Mouse (Mus musculus): Measurements from ENCODE around the gene Clic3. TPM values are rescaled to one million over a fixed set of nuclear protein-coding genes. Genes with fewer than 3 reads are reported as not detected.

The Clic3 gene
- polyA plus RNA-seq, 1 experiment from 2014 or later = 3.8 TPM

DNA sequence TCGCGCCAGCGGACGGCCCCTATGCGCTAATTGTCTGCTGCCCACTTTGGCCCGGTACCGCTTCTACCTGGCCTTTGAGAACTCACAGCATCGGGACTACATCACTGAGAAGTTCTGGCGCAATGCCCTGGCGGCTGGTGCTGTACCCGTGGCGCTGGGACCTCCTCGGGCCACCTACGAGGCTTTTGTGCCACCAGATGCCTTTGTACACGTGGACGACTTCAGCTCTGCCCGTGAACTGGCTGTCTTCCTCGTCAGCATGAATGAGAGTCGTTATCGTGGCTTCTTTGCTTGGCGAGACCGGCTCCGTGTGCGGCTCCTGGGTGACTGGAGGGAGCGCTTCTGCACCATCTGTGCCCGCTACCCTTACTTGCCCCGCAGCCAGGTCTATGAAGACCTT is 31.2 kb upstream of the Clic3 start:
- H3K4me1 ChIP-seq (ENCODE audit: control insufficient read depth in 2 of 2, insufficient read depth in 2 of 2, low read length in 2 of 2) = peaks cover 4 to 5% of the 10 kb centered on the region in 2 experiments; a peak in 2 of 4 replicates
- no peak overlapping the region for H3K9ac ChIP-seq (ENCODE audit: low read length)
- peaks cover 51% of the 10 kb centered on the region for H3K27me3 ChIP-seq (ENCODE audit: control insufficient read depth, insufficient read depth, low read length)
- no peaks in the 10 kb centered on the region for H3K9me3 ChIP-seq (ENCODE audit: control insufficient read depth, low read length)
- no peaks in the 10 kb centered on the region for H3K36me3 ChIP-seq (ENCODE audit: control insufficient read depth, insufficient read depth, low read length)
- H3K4me2 ChIP-seq (ENCODE audit: low read length) = no peak overlapping the region
- 35% methylated on average over 27 of the region's 27 CpGs for WGBS
- no peak overlapping the region for H3K4me3 ChIP-seq (ENCODE audit: control insufficient read depth in 1 of 2, insufficient read depth in 1 of 2, low read depth in 1 of 2, low read length in 2 of 2)
- no peak overlapping the region for H3K27ac ChIP-seq (replicated peaks in 1 of 2; ENCODE audit: control insufficient read depth in 1 of 2, insufficient read depth in 1 of 2, low read depth in 2 of 2, low read length in 2 of 2)
- ATAC-seq (ENCODE audit: insufficient number of reproducible peaks, insufficient read depth, low FRiP score, low read depth) = no peak

- no peaks in the 10 kb centered on the region for H3K9me3 ChIP-seq (ENCODE audit: control insufficient read depth, low read length)
- H3K36me3 ChIP-seq (ENCODE audit: control insufficient read depth, insufficient read depth, low read length) = no peaks in the 10 kb centered on the region
- peaks cover 4 to 5% of the 10 kb centered on the region in 2 experiments; a peak in 2 of 4 replicates for H3K4me1 ChIP-seq (ENCODE audit: control insufficient read depth in 2 of 2, insufficient read depth in 2 of 2, low read length in 2 of 2)
- H3K27me3 ChIP-seq (ENCODE audit: control insufficient read depth, insufficient read depth, low read length) = peaks cover 57% of the 10 kb centered on the region
- WGBS = 30% methylated on average over 5 of the region's 5 CpGs
- ATAC-seq (ENCODE audit: insufficient number of reproducible peaks, insufficient read depth, low FRiP score, low read depth) = no peak
- no peak overlapping the region for H3K9ac ChIP-seq (ENCODE audit: low read length)
- H3K4me3 ChIP-seq (ENCODE audit: control insufficient read depth in 1 of 2, insufficient read depth in 1 of 2, low read depth in 1 of 2, low read length in 2 of 2) = no peak overlapping the region
- no peak overlapping the region for H3K4me2 ChIP-seq (ENCODE audit: low read length)
- H3K27ac ChIP-seq (replicated peaks in 1 of 2; ENCODE audit: control insufficient read depth in 1 of 2, insufficient read depth in 1 of 2, low read depth in 2 of 2, low read length in 2 of 2) = no peak overlapping the region
Measured at GRCm38 (mm10) chr2:25426721-25427191, 29.9 kb upstream of the Clic3 start.

GRCm38 (mm10) chr2:25427256-25427655 is 29.4 kb upstream of the Clic3 start:
- no peak overlapping the region for H3K4me2 ChIP-seq (ENCODE audit: low read length)
- peaks cover 4 to 5% of the 10 kb centered on the region in 2 experiments; a peak in 2 of 4 replicates for H3K4me1 ChIP-seq (ENCODE audit: control insufficient read depth in 2 of 2, insufficient read depth in 2 of 2, low read length in 2 of 2)
- no peaks in the 10 kb centered on the region for H3K36me3 ChIP-seq (ENCODE audit: control insufficient read depth, insufficient read depth, low read length)
- H3K4me3 ChIP-seq (ENCODE audit: control insufficient read depth in 1 of 2, insufficient read depth in 1 of 2, low read depth in 1 of 2, low read length in 2 of 2) = no peak overlapping the region
- WGBS = 85% methylated on average over 5 of the region's 5 CpGs
- no peak overlapping the region for H3K27ac ChIP-seq (replicated peaks in 1 of 2; ENCODE audit: control insufficient read depth in 1 of 2, insufficient read depth in 1 of 2, low read depth in 2 of 2, low read length in 2 of 2)
- ATAC-seq (ENCODE audit: insufficient number of reproducible peaks, insufficient read depth, low FRiP score, low read depth) = no peak
- peaks cover 57% of the 10 kb centered on the region for H3K27me3 ChIP-seq (ENCODE audit: control insufficient read depth, insufficient read depth, low read length)
- H3K9me3 ChIP-seq (ENCODE audit: control insufficient read depth, low read length) = no peaks in the 10 kb centered on the region
- no peak overlapping the region for H3K9ac ChIP-seq (ENCODE audit: low read length)

DNA sequence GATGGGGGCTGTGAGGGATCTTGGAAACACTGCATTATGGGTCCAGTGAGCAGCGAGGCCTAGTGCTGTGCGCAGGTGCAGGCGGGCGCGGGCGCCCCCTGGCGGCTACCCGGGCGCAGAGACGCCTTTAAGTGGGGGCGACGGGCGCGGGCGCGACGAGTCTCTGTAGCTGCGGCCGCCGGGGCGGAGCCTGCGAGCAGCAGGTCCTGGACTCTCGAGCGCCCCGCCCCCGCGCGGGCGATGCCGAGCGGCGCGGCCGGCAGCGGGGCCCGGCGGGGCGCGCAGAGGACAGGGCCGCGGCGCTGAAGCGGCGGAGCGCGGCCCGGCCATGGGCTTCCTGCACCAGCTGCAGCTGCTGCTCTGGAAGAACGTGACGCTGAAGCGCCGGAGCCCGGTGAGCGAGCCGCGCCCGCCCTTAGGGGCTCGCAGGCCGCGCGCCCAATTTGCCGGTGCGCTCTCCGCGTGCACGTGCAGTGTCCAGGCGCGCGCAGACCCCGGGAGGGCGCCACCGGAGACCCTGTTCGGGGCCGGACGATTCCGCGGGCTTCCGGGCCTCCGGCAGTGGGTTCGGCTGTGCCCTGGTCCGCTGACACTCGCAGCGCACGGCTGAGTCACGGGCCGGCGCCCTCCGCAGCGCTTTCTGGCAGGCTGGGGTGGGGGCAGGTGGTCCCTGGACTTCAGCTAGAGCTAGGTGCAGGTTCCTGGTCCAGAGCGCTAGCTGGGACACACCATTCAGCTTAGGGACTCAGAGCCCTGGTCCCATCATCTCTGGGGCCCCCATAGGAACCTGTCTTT is 28.0 kb upstream of the Clic3 start, which contains the start of gene Abca2:
Abca2 (plus strand) TSS at position 262 of the 795 bp plus-strand sequence.
- peak; percentile 79 for ATAC-seq (ENCODE audit: insufficient number of reproducible peaks, insufficient read depth, low FRiP score, low read depth)
- 0% methylated on average over 86 of the region's 89 CpGs for WGBS
- Histone ChIP-seq H3K27ac (replicated peaks in 1 of 2; ENCODE audit: control insufficient read depth in 1 of 2, insufficient read depth in 1 of 2, low read depth in 2 of 2, low read length in 2 of 2) (peak within 1 kb of the TSS in 1 of 2 experiments; percentile 41; a peak in 1 of 4 replicates), H3K9ac (ENCODE audit: low read length) (peak within 1 kb of the TSS; percentile 84), H3K4me2 (ENCODE audit: low read length) (peak within 1 kb of the TSS; percentile 97), H3K4me1 (ENCODE audit: control insufficient read depth in 2 of 2, insufficient read depth in 2 of 2, low read length in 2 of 2) (peaks cover 4% of the 10 kb centered on the region in 2 experiments; a peak in 2 of 4 replicates), H3K4me3 (ENCODE audit: control insufficient read depth in 1 of 2, insufficient read depth in 1 of 2, low read depth in 1 of 2, low read length in 2 of 2) (peak within 1 kb of the TSS; percentile 68 to 83), H3K36me3 (ENCODE audit: control insufficient read depth, insufficient read depth, low read length) (no peaks in the 10 kb centered on the region), H3K9me3 (ENCODE audit: control insufficient read depth, low read length) (no peaks in the 10 kb centered on the region), H3K27me3 (ENCODE audit: control insufficient read depth, insufficient read depth, low read length) (peaks cover 46% of the 10 kb centered on the region)

GRCm38 (mm10) chr2:25429435-25430180 is 27.0 kb upstream of the Clic3 start:
- Histone ChIP-seq H3K4me2 (ENCODE audit: low read length) (peak overlapping the region; percentile 97), H3K4me3 (ENCODE audit: control insufficient read depth in 1 of 2, insufficient read depth in 1 of 2, low read depth in 1 of 2, low read length in 2 of 2) (peak overlapping the region; percentile 68 to 83; a peak in 2 of 4 replicates), H3K27ac (replicated peaks in 1 of 2; ENCODE audit: control insufficient read depth in 1 of 2, insufficient read depth in 1 of 2, low read depth in 2 of 2, low read length in 2 of 2) (no peak overlapping the region), H3K27me3 (ENCODE audit: control insufficient read depth, insufficient read depth, low read length) (peaks cover 39% of the 10 kb centered on the region), H3K36me3 (ENCODE audit: control insufficient read depth, insufficient read depth, low read length) (no peaks in the 10 kb centered on the region), H3K4me1 (ENCODE audit: control insufficient read depth in 2 of 2, insufficient read depth in 2 of 2, low read length in 2 of 2) (peaks cover 4% of the 10 kb centered on the region in 2 experiments; a peak in 2 of 4 replicates), H3K9ac (ENCODE audit: low read length) (peak overlapping the region; percentile 21; the same call in 1 of the 2 replicates), H3K9me3 (ENCODE audit: control insufficient read depth, low read length) (no peaks in the 10 kb centered on the region)
- WGBS = 72% methylated on average over 5 of the region's 5 CpGs
- no peak for ATAC-seq (ENCODE audit: insufficient number of reproducible peaks, insufficient read depth, low FRiP score, low read depth)

DNA sequence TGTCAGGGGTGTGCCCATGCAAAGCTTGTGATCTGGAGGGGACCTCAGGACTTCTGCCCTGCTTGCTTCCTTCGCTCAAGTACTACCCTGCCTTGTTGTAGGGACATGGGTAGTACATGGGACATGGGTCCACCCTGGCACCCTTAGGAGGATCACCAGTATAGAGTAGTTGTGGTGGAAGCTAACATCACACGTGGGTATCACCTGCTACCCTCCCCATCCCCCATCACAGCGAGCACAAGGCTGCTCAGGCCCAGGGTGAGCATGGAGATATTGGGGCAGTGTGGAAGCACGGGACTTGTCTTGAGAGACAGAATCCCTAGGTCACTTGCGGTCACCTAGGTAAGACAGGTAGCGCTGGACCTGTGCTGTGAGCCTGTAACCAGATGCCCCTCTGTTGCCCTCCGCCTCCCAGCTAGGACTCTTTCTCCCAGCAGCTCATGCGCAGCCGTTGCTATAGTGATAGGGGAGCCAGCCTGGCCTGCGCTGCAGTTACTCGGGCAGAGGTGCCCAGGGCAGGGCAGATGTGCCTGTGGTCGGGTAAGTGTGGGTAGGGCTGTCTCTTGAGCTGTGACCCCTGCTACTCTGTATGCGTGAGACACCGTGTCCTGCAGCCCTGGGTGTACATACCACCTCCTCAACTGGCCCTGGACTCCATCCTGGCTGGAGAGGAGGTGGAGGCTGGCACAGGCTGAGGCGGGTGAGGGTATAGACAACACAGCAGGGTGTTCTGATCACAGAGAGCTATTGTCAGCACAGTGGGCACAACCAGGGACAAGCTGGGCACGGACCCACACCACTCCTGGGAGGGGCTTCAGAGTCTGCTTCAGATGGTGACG is 26.0 kb upstream of the Clic3 start:
- 73% methylated on average over 17 of the region's 17 CpGs for WGBS
- H3K36me3 ChIP-seq (ENCODE audit: control insufficient read depth, insufficient read depth, low read length) = no peaks in the 10 kb centered on the region
- H3K27me3 ChIP-seq (ENCODE audit: control insufficient read depth, insufficient read depth, low read length) = peaks cover 29% of the 10 kb centered on the region
- H3K4me3 ChIP-seq (ENCODE audit: control insufficient read depth in 1 of 2, insufficient read depth in 1 of 2, low read depth in 1 of 2, low read length in 2 of 2) = no peak overlapping the region
- ATAC-seq (ENCODE audit: insufficient number of reproducible peaks, insufficient read depth, low FRiP score, low read depth) = no peak
- no peak overlapping the region for H3K27ac ChIP-seq (replicated peaks in 1 of 2; ENCODE audit: control insufficient read depth in 1 of 2, insufficient read depth in 1 of 2, low read depth in 2 of 2, low read length in 2 of 2)
- H3K4me1 ChIP-seq (ENCODE audit: control insufficient read depth in 2 of 2, insufficient read depth in 2 of 2, low read length in 2 of 2) = peaks cover 4% of the 10 kb centered on the region in 2 experiments; a peak in 2 of 4 replicates
- no peak overlapping the region for H3K4me2 ChIP-seq (ENCODE audit: low read length)
- no peaks in the 10 kb centered on the region for H3K9me3 ChIP-seq (ENCODE audit: control insufficient read depth, low read length)
- no peak overlapping the region for H3K9ac ChIP-seq (ENCODE audit: low read length)
